Mouse (Mus musculus) erythroid progenitor cell, adult 5-6 weeks (primary cell): ENCODE results near the gene Psmb11. TPM values are rescaled to one million over a fixed set of nuclear protein-coding genes. Genes with fewer than 3 reads are reported as not detected.
"Not testable (repeated sequence)": the region's sequence is repeated elsewhere in the genome, so short reads cannot be mapped to it uniquely, and the experiment has no call there.

Source experiments
- ATAC-seq: replicated peaks from 2 replicates; pipeline ENCODE4 v1.8.0; 2016; ENCODE audit warnings: moderate number of reproducible peaks, mild to moderate bottlenecking, moderate TSS enrichment, inconsistent platforms; ENCODE audit not compliant: poor library complexity, low FRiP score, severe bottlenecking
- total RNA-seq, 2 experiments: library from RNA; stranded (forward) in 1 of 2; stranded (reverse) in 1 of 2; fragments of 150-400 nt in 1 of 2; fragments of 186-747, 209-891 nt in 1 of 2; gene quantifications; 2 replicates each; pipeline versions ENCODE4 v1.2.3 to v1.2.4; 2015 to 2017; ENCODE audit warnings: low replicate concordance in 2 of 2

Gene Psmb11
- total RNA-seq, 2 experiments from 2014 or later, result not detected

DNA sequence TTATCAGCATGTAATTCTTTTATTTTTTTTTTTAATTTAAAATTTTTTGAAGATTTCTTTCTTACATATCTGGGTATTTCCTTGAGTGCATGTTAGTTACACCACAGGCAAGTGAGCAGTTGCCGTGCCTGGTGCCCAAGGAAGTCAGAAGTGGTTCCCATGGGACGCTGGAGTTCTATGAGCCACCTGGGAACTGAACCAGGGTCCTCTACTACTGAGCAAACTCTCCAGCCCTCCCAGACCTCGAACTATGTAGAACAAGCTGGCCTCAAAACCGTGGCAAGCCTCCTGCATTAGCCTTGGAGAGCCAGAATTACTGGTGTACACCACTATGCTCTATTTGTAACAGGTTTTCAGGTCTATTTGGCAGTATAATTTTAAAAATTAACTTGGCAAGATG lies 18.6 kb upstream of the Psmb11 start:
- peak; percentile 10; the same call in 1 of the 2 replicates for ATAC-seq

DNA sequence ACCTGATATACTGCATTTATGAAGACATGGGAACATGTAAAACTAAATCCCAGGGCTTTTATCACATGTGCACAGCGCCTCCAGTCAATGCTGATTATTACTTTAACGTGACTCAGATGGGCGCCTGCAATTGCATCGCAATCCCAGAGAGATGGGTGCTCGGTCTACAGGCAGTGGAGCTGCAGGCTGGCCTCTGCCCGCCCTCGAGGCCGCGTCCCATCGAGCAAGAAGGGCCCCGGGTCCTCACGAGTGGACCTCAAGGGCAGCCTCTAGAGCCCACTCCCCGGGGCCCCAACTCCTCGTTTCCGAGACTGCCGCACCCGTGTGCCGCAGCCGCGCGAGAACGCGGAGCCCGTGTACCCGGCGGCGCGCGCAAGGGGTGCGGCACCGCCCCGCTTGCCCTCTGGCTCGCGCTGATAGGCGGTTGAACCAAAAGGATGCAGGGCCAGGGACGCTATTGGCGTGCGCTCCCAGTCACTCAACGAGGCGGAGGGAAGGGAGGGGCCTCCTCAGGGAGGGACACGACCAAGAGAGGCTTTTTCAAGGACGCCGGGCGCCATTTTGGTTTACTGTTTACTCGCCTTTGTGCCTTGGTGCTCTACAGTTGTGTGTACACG lies 18.1 kb upstream of the Psmb11 start:
- ATAC-seq, result peak; percentile 97

DNA sequence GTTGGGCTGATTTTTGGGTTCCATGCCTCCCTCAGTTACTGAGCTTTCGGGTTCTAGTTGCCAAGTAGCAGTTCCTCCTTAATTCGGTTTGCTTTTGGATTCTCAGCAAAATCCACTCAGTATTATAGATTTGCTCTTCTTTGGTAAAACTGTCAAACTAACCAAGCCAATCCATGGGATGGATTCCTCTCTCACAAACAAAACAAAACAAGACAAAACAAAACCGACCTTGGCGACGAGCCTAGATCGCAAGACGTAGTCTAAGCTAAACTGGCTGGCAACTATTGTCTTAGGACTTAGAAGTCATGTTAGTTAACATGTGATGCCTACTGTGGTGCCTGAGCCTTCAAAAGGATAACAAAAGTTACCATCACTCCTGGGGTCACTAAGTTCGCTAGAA lies 17.5 kb upstream of the Psmb11 start:
- ATAC-seq, result no peak

- peak; percentile 66 for ATAC-seq
Observed at GRCm38 (mm10) chr14:54605752-54606321, 15.4 kb upstream of the Psmb11 start, which contains the start of gene 4931414P19Rik. 4931414P19Rik (minus strand) TSS chr14:54605993.

GRCm38 (mm10) chr14:54607226-54607625 lies 14.0 kb upstream of the Psmb11 start:
- ATAC-seq, result no peak

DNA sequence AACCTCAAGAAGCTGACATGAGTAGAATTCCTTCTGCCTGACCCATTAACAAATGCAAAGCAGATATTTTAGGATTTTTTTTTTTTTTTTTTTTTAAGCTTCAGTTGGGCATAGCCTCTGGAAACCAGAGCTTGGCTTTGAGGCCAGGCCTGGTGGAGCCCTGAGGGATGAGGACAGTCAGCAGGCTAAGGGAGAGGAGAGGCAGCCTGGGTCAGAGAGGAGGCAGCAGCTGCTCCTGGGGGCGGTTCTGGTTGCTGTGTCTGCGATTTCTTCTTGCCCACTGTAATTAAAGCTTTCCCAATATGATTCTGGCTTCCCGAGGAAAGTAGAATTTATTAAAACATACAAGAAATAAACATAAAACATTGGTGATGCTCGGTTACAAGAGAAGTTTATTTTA lies 12.0 kb upstream of the Psmb11 start:
- ATAC-seq, result no peak

GRCm38 (mm10) chr14:54609962-54610361 lies 11.3 kb upstream of the Psmb11 start:
- ATAC-seq, result no peak

DNA sequence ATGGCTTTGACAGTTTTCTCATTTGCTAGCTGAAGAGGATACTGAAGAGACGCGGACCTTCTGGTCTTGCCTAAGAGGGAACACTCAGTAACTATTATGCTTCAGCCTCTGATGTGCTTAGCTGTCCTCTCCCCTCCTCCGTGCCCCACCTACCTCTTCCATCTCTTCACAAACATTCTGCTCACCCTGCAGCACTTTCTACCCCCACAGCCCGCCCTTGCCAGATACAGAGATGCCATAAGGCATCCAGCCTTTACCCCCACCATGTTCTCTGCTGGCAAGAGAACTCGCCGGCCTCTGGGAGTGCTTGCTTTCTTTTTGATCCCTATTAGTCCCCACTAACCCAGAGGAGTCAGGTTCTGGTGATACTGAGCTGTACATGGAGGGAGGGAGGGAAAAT lies 10.6 kb upstream of the Psmb11 start:
- ATAC-seq, result no peak

- not testable (repeated sequence) for ATAC-seq
Observed at GRCm38 (mm10) chr14:54614130-54614529, 7.1 kb upstream of the Psmb11 start.

DNA sequence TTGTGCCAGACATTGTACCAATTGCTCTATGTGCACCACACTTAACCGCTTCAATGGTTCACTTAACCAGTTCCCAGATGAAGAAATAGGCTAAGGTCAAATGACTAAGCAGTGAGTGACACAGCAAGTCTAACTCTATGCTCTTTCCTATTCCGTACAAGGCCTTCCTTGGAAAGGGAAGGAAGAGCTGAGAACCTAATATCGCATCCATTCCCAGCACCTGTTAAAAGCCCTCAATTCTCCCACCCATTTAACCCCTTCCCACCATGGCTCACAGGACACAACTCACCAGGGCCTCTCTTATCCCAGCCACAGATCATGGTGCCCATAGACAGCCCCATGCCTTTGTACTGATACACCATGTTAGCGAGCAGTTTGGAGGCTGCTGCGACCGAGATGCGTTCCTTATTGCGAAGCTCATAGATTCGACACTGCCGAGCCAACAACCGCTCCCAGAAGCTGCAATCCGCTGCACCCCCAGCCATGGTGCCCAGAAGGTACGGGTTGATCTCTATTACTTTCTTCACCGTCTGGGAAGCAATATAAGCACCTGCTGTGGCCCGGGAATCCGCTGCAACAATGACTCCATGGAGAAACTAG lies 4.9 kb upstream of the Psmb11 start:
- no peak for ATAC-seq

- peak; percentile 72 for ATAC-seq
Observed at GRCm38 (mm10) chr14:54617152-54617896, 3.9 kb upstream of the Psmb11 start.

- peak; percentile 97 for ATAC-seq
Observed at GRCm38 (mm10) chr14:54617897-54618365, 3.3 kb upstream of the Psmb11 start, which contains the start of gene Psmb5. Psmb5 (minus strand) TSS chr14:54618022.

- ATAC-seq, result no peak
Observed at GRCm38 (mm10) chr14:54623334-54623733, 2.1 kb downstream of the Psmb11 start.

- ATAC-seq, result no peak
Observed at GRCm38 (mm10) chr14:54624976-54625375, 3.7 kb downstream of the Psmb11 start.

DNA sequence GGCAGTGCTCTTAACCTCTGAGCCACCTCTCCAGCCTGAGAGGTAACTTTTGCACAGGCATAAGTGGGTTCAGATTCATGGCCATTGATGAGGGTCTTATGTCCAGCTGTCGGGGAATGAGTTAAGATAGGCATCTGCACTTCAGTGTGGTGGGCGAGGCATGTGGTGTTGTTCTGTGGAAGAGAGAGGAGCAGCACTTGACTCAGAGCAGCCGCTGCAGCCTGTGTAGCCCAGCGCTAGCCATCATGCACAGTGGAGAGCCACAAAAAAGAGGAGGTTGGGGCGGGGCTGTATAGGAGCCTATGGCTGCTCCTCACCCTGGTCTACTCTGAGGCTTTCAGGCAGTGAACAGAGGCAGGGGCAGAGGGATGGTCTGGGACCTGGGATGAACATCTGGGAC lies 6.9 kb downstream of the Psmb11 start:
- ATAC-seq, result no peak

DNA sequence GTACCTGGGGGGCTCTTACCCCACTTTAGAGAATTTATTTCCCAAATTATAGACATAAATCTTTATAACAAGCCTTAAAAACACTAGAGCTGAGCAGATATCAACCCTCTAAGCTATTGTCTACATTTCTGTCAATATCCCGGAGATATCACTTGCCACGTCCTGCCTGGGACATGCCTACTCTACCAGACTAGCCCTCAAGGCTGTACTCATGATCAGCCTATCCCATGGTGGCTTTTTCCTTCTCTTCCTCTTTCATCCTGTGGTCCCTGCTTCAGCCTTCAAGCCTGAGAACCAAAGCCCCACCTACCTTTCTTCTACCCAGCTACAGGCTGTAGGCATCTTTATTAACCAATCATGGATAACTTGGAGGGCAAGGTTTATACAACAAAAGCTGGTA lies 8.6 kb downstream of the Psmb11 start:
- ATAC-seq, result no peak

GRCm38 (mm10) chr14:54630583-54631239 lies 9.5 kb downstream of the Psmb11 start:
- no peak for ATAC-seq

GRCm38 (mm10) chr14:54631240-54631599 lies 10.0 kb downstream of the Psmb11 start:
- ATAC-seq, result no peak

- ATAC-seq, result no peak
Observed at GRCm38 (mm10) chr14:54632252-54632651, 11.0 kb downstream of the Psmb11 start.

- ATAC-seq, result no peak
Observed at GRCm38 (mm10) chr14:54634182-54634581, 12.9 kb downstream of the Psmb11 start.
